Mouse (Mus musculus): ENCODE results near the gene Dyrk1a. TPM values are rescaled to one million over a fixed set of nuclear protein-coding genes. Genes with fewer than 3 reads are reported as not detected.

Dyrk1a gene
- total RNA-seq, 1 experiment: 33.2 TPM

DNA sequence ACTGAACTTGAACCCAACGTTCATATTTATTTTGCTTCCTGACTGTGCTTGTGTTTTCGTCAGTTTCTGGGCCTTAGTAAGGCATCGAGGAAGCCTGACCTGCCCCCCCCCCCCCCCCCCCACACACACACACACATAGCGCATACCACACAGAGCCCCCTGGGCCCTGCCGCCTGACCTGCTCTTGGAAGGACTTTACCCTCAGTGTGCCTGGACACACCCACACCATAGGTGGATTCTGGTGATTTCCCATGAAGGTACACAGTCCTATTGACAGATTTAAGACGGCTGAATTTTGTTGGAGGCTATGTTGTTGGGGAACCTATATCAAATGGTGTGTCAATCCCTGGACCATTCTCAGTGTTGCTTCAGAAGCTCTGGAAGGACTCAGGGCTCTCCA, 63.2 kb downstream of the Dyrk1a start:
- in situ Hi-C loops (cut with MboI; ENCODE audit: low sequenced_read_pairs in 2 of 2, unreplicated experiment in 2 of 2): no loop called here
- no peak overlapping the region for H3K27ac ChIP-seq (ENCODE audit: insufficient read depth, low read depth, low read length, poor library complexity, severe bottlenecking)
- peaks cover 4 to 5% of the 10 kb centered on the region in 2 experiments; a peak in 3 of 4 replicates for H3K4me1 ChIP-seq (ENCODE audit: control insufficient read depth in 2 of 2, insufficient read depth in 2 of 2, low read length in 2 of 2, poor library complexity in 1 of 2)
- no peak overlapping the region for H3K4me3 ChIP-seq (ENCODE audit: insufficient read depth in 1 of 2, low read depth in 1 of 2, low read length in 2 of 2, poor library complexity in 1 of 2, severe bottlenecking in 1 of 2)
- H3K36me3 ChIP-seq (ENCODE audit: control insufficient read depth, insufficient read depth, low read length, poor library complexity, severe bottlenecking): no peaks in the 10 kb centered on the region
- DNase-seq (ENCODE audit: low read depth, low spot score): no peak
- no peak for TF ChIP-seq CHD2 (IDR thresholded peaks at IDR 0.05; ENCODE audit: low read depth, low read length)
- no peak for TF ChIP-seq HCFC1 (IDR thresholded peaks at IDR 0.05; ENCODE audit: borderline replicate concordance, insufficient read depth, low read length)
- no peak overlapping the region for H3K9ac ChIP-seq (ENCODE audit: insufficient read depth, low read depth, low read length, poor library complexity, severe bottlenecking)
- H3K9me3 ChIP-seq (ENCODE audit: control insufficient read depth, insufficient read depth, low read depth, low read length): no peaks in the 10 kb centered on the region

- H3K27ac ChIP-seq (ENCODE audit: insufficient read depth, low read depth, low read length, poor library complexity, severe bottlenecking): no peak overlapping the region
- DNase-seq (ENCODE audit: low read depth, low spot score): no peak
- H3K4me1 ChIP-seq (ENCODE audit: control insufficient read depth in 2 of 2, insufficient read depth in 2 of 2, low read length in 2 of 2, poor library complexity in 1 of 2): peaks cover 2 to 11% of the 10 kb centered on the region in 2 experiments; a peak in 2 of 4 replicates
- no peaks in the 10 kb centered on the region; the same call in 1 of the 2 replicates for H3K36me3 ChIP-seq (ENCODE audit: control insufficient read depth, insufficient read depth, low read length, poor library complexity, severe bottlenecking)
- no peak overlapping the region for H3K9ac ChIP-seq (ENCODE audit: insufficient read depth, low read depth, low read length, poor library complexity, severe bottlenecking)
- in situ Hi-C loops (cut with MboI; ENCODE audit: low sequenced_read_pairs in 2 of 2, unreplicated experiment in 2 of 2): no loop called here
- no peaks in the 10 kb centered on the region for H3K9me3 ChIP-seq (ENCODE audit: control insufficient read depth, insufficient read depth, low read depth, low read length)
- TF ChIP-seq CHD2 (IDR thresholded peaks at IDR 0.05; ENCODE audit: low read depth, low read length) (no peak), ZC3H11A (IDR thresholded peaks at IDR 0.05; ENCODE audit: borderline replicate concordance, low read depth, low read length) (no peak), HCFC1 (IDR thresholded peaks at IDR 0.05; ENCODE audit: borderline replicate concordance, insufficient read depth, low read length) (no peak), ZNF384 (IDR thresholded peaks at IDR 0.05; ENCODE audit: low read depth, low read length) (no peak), MAFK (IDR thresholded peaks at IDR 0.05; ENCODE audit: insufficient read depth, low read depth, low read length) (no peak)
- H3K4me3 ChIP-seq (ENCODE audit: insufficient read depth in 1 of 2, low read depth in 1 of 2, low read length in 2 of 2, poor library complexity in 1 of 2, severe bottlenecking in 1 of 2): no peak overlapping the region
Observed at GRCm38 (mm10) chr16:94637423-94637822, 67.6 kb downstream of the Dyrk1a start.

- H3K27ac ChIP-seq (ENCODE audit: insufficient read depth, low read depth, low read length, poor library complexity, severe bottlenecking): no peak overlapping the region
- TF ChIP-seq ZC3H11A (IDR thresholded peaks at IDR 0.05; ENCODE audit: borderline replicate concordance, low read depth, low read length) (no peak), MAFK (IDR thresholded peaks at IDR 0.05; ENCODE audit: insufficient read depth, low read depth, low read length) (no peak)
- peaks cover 2 to 12% of the 10 kb centered on the region in 2 experiments; a peak in 3 of 4 replicates for H3K4me1 ChIP-seq (ENCODE audit: control insufficient read depth in 2 of 2, insufficient read depth in 2 of 2, low read length in 2 of 2, poor library complexity in 1 of 2)
- peaks cover 2% of the 10 kb centered on the region; the same call in 1 of the 2 replicates for H3K36me3 ChIP-seq (ENCODE audit: control insufficient read depth, insufficient read depth, low read length, poor library complexity, severe bottlenecking)
- in situ Hi-C loops (cut with MboI; ENCODE audit: low sequenced_read_pairs in 2 of 2, unreplicated experiment in 2 of 2): no loop called here
- H3K4me3 ChIP-seq (ENCODE audit: insufficient read depth in 1 of 2, low read depth in 1 of 2, low read length in 2 of 2, poor library complexity in 1 of 2, severe bottlenecking in 1 of 2): no peak overlapping the region
- DNase-seq (ENCODE audit: low read depth, low spot score): no peak
- H3K9me3 ChIP-seq (ENCODE audit: control insufficient read depth, insufficient read depth, low read depth, low read length): no peaks in the 10 kb centered on the region
- H3K9ac ChIP-seq (ENCODE audit: insufficient read depth, low read depth, low read length, poor library complexity, severe bottlenecking): no peak overlapping the region
Observed at GRCm38 (mm10) chr16:94641799-94642198, 72.0 kb downstream of the Dyrk1a start.

GRCm38 (mm10) chr16:94647153-94647552, 77.3 kb downstream of the Dyrk1a start:
- Histone ChIP-seq H3K9ac (ENCODE audit: insufficient read depth, low read depth, low read length, poor library complexity, severe bottlenecking) (no peak overlapping the region), H3K36me3 (ENCODE audit: control insufficient read depth, insufficient read depth, low read length, poor library complexity, severe bottlenecking) (peaks cover 2% of the 10 kb centered on the region; the same call in 1 of the 2 replicates), H3K27ac (ENCODE audit: insufficient read depth, low read depth, low read length, poor library complexity, severe bottlenecking) (no peak overlapping the region), H3K9me3 (ENCODE audit: control insufficient read depth, insufficient read depth, low read depth, low read length) (no peaks in the 10 kb centered on the region), H3K4me1 (ENCODE audit: control insufficient read depth in 2 of 2, insufficient read depth in 2 of 2, low read length in 2 of 2, poor library complexity in 1 of 2) (peaks cover 2 to 6% of the 10 kb centered on the region in 2 experiments; a peak in 2 of 4 replicates), H3K4me3 (ENCODE audit: insufficient read depth in 1 of 2, low read depth in 1 of 2, low read length in 2 of 2, poor library complexity in 1 of 2, severe bottlenecking in 1 of 2) (no peak overlapping the region)
- DNase-seq (ENCODE audit: low read depth, low spot score): no peak
- in situ Hi-C loops (cut with MboI; ENCODE audit: low sequenced_read_pairs in 2 of 2, unreplicated experiment in 2 of 2): no loop called here
- TF ChIP-seq HCFC1 (IDR thresholded peaks at IDR 0.05; ENCODE audit: borderline replicate concordance, insufficient read depth, low read length) (no peak), ZC3H11A (IDR thresholded peaks at IDR 0.05; ENCODE audit: borderline replicate concordance, low read depth, low read length) (no peak), MAFK (IDR thresholded peaks at IDR 0.05; ENCODE audit: insufficient read depth, low read depth, low read length) (no peak), CHD2 (IDR thresholded peaks at IDR 0.05; ENCODE audit: low read depth, low read length) (no peak)

GRCm38 (mm10) chr16:94647925-94648324, 78.1 kb downstream of the Dyrk1a start:
- Histone ChIP-seq H3K4me3 (ENCODE audit: insufficient read depth in 1 of 2, low read depth in 1 of 2, low read length in 2 of 2, poor library complexity in 1 of 2, severe bottlenecking in 1 of 2) (no peak overlapping the region), H3K4me1 (ENCODE audit: control insufficient read depth in 2 of 2, insufficient read depth in 2 of 2, low read length in 2 of 2, poor library complexity in 1 of 2) (peaks cover 2 to 6% of the 10 kb centered on the region in 2 experiments; a peak in 2 of 4 replicates), H3K36me3 (ENCODE audit: control insufficient read depth, insufficient read depth, low read length, poor library complexity, severe bottlenecking) (peaks cover 2% of the 10 kb centered on the region; the same call in 1 of the 2 replicates), H3K9ac (ENCODE audit: insufficient read depth, low read depth, low read length, poor library complexity, severe bottlenecking) (no peak overlapping the region), H3K27ac (ENCODE audit: insufficient read depth, low read depth, low read length, poor library complexity, severe bottlenecking) (no peak overlapping the region), H3K9me3 (ENCODE audit: control insufficient read depth, insufficient read depth, low read depth, low read length) (no peaks in the 10 kb centered on the region)
- TF ChIP-seq CHD2 (IDR thresholded peaks at IDR 0.05; ENCODE audit: low read depth, low read length) (no peak), ZC3H11A (IDR thresholded peaks at IDR 0.05; ENCODE audit: borderline replicate concordance, low read depth, low read length) (no peak), ZNF384 (IDR thresholded peaks at IDR 0.05; ENCODE audit: low read depth, low read length) (no peak), MAFK (IDR thresholded peaks at IDR 0.05; ENCODE audit: insufficient read depth, low read depth, low read length) (no peak)
- in situ Hi-C loops (cut with MboI; ENCODE audit: low sequenced_read_pairs in 2 of 2, unreplicated experiment in 2 of 2): no loop called here
- DNase-seq (ENCODE audit: low read depth, low spot score): no peak
